Mouse (Mus musculus): Measurements from ENCODE around the gene Notch2. TPM values are rescaled to one million over a fixed set of nuclear protein-coding genes. Genes with fewer than 3 reads are reported as not detected.

Notch2 gene
- polyA plus RNA-seq, 1 experiment: 0.05 TPM

DNA sequence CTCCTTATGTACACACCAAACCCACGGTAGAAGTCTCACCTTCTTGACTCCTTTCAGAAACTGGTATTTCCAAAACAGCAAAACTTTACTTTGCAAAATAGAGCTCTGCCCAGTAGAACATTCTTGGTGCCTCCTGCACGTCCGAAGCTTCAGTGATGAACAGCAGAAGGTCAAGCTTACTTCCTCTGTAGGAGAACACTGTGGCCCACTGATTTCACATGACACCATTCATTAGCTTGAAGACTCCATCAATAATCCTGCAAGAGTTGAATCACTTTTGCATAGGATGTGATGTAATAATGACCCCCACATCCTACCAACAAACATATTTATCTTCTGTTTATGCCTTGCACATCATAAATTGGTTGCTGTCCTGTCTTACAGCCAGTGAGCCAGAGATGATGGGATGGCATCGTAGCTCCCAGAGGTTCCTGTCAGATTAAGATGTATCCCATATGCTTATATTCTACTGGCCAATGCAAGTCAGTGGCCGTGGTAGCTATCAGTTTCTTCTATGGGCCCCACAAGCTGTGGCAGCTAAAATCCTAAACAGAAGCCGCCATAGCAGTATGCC, 39.0 kb upstream of the Notch2 start:
- no peak overlapping the region for H3K4me3 ChIP-seq (replicated peaks)

DNA sequence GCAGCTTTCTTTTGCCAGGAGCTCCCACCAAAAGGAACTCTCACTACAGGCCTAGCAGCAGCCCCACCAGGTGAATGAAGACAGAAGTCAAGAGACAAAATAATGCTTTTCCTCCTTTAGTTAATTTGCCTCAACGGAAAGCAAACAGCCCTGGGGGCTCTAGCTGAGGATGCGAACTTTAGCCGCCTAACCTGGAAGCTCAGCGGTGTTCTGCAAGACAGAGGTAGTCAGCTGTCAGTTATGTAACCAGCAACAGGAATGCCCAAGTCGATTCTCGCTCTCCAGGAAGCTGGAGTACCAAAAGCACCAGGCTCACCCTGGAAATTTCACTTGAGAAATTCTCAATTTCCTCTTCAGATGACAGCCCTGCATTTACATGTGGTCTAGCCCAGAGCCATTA, 36.6 kb upstream of the Notch2 start:
- Histone ChIP-seq H3K27me3 (ENCODE audit: control insufficient read depth) (peaks cover 5% of the 10 kb centered on the region; the same call in 1 of the 2 replicates), H3K36me3 (ENCODE audit: control insufficient read depth) (no peaks in the 10 kb centered on the region), H3K9me3 (ENCODE audit: control insufficient read depth, low read length) (no peaks in the 10 kb centered on the region), H3K4me3 (replicated peaks) (no peak overlapping the region), H3K4me1 (ENCODE audit: control insufficient read depth) (peaks cover 5% of the 10 kb centered on the region; the same call in 1 of the 2 replicates)
- TF ChIP-seq TAL1 (IDR thresholded peaks at IDR 0.05; ENCODE audit: low read length) (no peak), GATA1 (IDR thresholded peaks at IDR 0.05; ENCODE audit: low read length) (no peak)

More for the DNA sequence above, 39.0 kb upstream of the Notch2 start:
- no peaks in the 10 kb centered on the region for H3K36me3 ChIP-seq (ENCODE audit: control insufficient read depth)
- TF ChIP-seq TAL1 (IDR thresholded peaks at IDR 0.05; ENCODE audit: low read length) (no peak), GATA1 (IDR thresholded peaks at IDR 0.05; ENCODE audit: low read length) (no peak)
- H3K9me3 ChIP-seq (ENCODE audit: control insufficient read depth, low read length): no peaks in the 10 kb centered on the region
- peaks cover 11% of the 10 kb centered on the region for H3K4me1 ChIP-seq (ENCODE audit: control insufficient read depth)
- peaks cover 5% of the 10 kb centered on the region; the same call in 1 of the 2 replicates for H3K27me3 ChIP-seq (ENCODE audit: control insufficient read depth)

GRCm38 (mm10) chr3:97978710-97979109, 34.6 kb upstream of the Notch2 start:
- no peak for TF ChIP-seq GATA1 (IDR thresholded peaks at IDR 0.05; ENCODE audit: low read length)
- no peak for TF ChIP-seq TAL1 (IDR thresholded peaks at IDR 0.05; ENCODE audit: low read length)
- Histone ChIP-seq H3K27me3 (ENCODE audit: control insufficient read depth) (no peaks in the 10 kb centered on the region), H3K36me3 (ENCODE audit: control insufficient read depth) (no peaks in the 10 kb centered on the region), H3K9me3 (ENCODE audit: control insufficient read depth, low read length) (no peaks in the 10 kb centered on the region), H3K4me1 (ENCODE audit: control insufficient read depth) (no peaks in the 10 kb centered on the region), H3K4me3 (replicated peaks) (no peak overlapping the region)

DNA sequence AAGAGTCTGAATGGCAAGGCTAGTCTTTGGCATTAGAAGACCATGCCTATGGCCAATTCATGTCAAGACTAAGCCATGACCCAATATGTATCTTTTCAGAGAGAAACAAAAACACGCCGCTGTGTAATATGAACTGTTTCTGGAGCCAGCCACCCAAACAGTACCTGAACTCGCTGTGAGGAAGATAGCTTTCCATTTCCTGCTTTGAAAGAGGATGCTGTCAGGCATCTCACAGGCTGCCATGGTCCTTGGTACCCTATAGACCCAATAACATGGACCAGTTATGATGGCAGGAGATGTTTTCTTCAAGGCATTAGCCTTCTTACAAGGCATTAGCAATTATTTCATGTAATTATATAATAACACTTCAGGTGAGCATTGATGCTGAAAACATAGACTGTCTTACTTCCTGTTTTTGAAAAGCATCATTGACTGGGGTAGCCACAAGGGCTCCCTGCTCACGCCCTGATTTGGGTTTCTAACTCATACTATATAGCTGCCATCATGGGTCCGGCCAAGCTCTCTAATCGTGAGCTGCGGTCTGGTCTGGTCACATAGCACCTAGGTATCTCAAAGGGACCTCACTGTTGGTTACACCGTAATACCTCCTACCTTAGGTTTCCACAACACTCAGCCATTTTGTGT, 32.5 kb upstream of the Notch2 start:
- Histone ChIP-seq H3K9me3 (ENCODE audit: control insufficient read depth, low read length) (no peaks in the 10 kb centered on the region), H3K36me3 (ENCODE audit: control insufficient read depth) (no peaks in the 10 kb centered on the region), H3K4me1 (ENCODE audit: control insufficient read depth) (no peaks in the 10 kb centered on the region; the same call in 1 of the 2 replicates), H3K4me3 (replicated peaks) (no peak overlapping the region), H3K27me3 (ENCODE audit: control insufficient read depth) (no peaks in the 10 kb centered on the region)
- TF ChIP-seq TAL1 (IDR thresholded peaks at IDR 0.05; ENCODE audit: low read length) (no peak), GATA1 (IDR thresholded peaks at IDR 0.05; ENCODE audit: low read length) (no peak)

GRCm38 (mm10) chr3:97981376-97981906, 31.9 kb upstream of the Notch2 start:
- H3K27me3 ChIP-seq (ENCODE audit: control insufficient read depth): no peaks in the 10 kb centered on the region
- no peak overlapping the region for H3K4me3 ChIP-seq (replicated peaks)
- no peaks in the 10 kb centered on the region; the same call in 1 of the 2 replicates for H3K4me1 ChIP-seq (ENCODE audit: control insufficient read depth)
- no peaks in the 10 kb centered on the region for H3K36me3 ChIP-seq (ENCODE audit: control insufficient read depth)
- no peaks in the 10 kb centered on the region for H3K9me3 ChIP-seq (ENCODE audit: control insufficient read depth, low read length)
- TF ChIP-seq GATA1 (IDR thresholded peaks at IDR 0.05; ENCODE audit: low read length) (no peak), TAL1 (IDR thresholded peaks at IDR 0.05; ENCODE audit: low read length) (no peak)

DNA sequence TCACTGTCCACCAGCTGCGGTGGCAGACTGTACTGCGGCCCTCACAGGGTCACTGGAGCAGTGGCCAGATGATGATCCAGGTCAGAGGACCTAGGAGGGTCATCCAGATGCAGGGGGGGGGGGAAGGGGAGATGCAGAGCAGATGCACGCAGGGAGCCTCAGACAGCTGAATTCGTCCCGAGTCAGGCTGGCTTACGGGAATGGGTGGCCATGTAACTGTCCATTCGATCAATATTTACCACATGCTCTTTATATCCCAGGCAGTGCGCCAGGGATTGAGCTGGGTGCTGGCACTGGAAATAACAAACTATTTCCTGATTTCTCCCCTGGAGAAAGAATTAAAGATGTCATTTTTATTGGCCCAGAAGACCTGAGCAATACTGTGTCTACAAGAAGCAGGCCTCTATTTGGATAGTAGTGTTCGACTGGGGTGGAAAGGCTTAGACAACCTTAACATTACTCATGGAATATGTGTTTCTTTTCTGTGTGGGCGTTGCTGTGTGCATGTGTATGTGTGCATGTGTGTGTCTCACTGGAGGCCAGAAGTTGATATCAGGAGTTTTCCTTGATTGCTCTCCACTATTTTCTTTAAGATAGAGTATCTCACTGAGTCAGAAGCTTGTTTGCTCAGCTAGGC, 28.3 kb upstream of the Notch2 start:
- TF ChIP-seq TAL1 (IDR thresholded peaks at IDR 0.05; ENCODE audit: low read length) (no peak), GATA1 (IDR thresholded peaks at IDR 0.05; ENCODE audit: low read length) (no peak)
- no peak overlapping the region for H3K4me3 ChIP-seq (replicated peaks)
- no peaks in the 10 kb centered on the region for H3K36me3 ChIP-seq (ENCODE audit: control insufficient read depth)
- no peaks in the 10 kb centered on the region for H3K9me3 ChIP-seq (ENCODE audit: control insufficient read depth, low read length)
- H3K27me3 ChIP-seq (ENCODE audit: control insufficient read depth): no peaks in the 10 kb centered on the region
- H3K4me1 ChIP-seq (ENCODE audit: control insufficient read depth): peaks cover 3% of the 10 kb centered on the region

- H3K27me3 ChIP-seq (ENCODE audit: control insufficient read depth): no peaks in the 10 kb centered on the region
- TF ChIP-seq TAL1 (IDR thresholded peaks at IDR 0.05; ENCODE audit: low read length) (no peak), GATA1 (IDR thresholded peaks at IDR 0.05; ENCODE audit: low read length) (no peak)
- no peak overlapping the region for H3K4me3 ChIP-seq (replicated peaks)
- H3K9me3 ChIP-seq (ENCODE audit: control insufficient read depth, low read length): no peaks in the 10 kb centered on the region
- peaks cover 3% of the 10 kb centered on the region for H3K4me1 ChIP-seq (ENCODE audit: control insufficient read depth)
- H3K36me3 ChIP-seq (ENCODE audit: control insufficient read depth): no peaks in the 10 kb centered on the region
Observed at GRCm38 (mm10) chr3:97985691-97986090, 27.6 kb upstream of the Notch2 start.

DNA sequence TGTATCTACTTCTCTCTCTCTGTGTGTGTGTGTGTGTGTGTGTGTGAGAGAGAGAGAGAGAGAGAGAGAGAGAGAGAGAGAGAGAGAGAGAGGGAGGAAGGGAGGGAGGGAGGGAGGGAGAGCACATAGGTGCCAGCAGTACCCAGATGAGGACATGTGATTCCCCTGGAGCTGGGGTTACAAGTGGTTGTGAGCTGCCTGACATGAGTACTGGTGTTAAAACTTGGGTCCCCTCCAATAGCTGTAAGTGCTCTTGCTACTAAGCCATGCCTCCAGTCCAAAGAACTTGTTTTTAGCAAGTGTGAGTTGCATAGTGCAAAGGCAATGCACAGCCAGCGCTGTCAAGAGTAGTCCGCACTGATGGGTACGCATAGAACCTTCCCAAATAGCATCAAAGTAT, 26.2 kb upstream of the Notch2 start:
- Histone ChIP-seq H3K9me3 (ENCODE audit: control insufficient read depth, low read length) (no peaks in the 10 kb centered on the region), H3K4me3 (replicated peaks) (no peak overlapping the region), H3K36me3 (ENCODE audit: control insufficient read depth) (no peaks in the 10 kb centered on the region), H3K27me3 (ENCODE audit: control insufficient read depth) (no peaks in the 10 kb centered on the region), H3K4me1 (ENCODE audit: control insufficient read depth) (peaks cover 3% of the 10 kb centered on the region)
- TF ChIP-seq GATA1 (IDR thresholded peaks at IDR 0.05; ENCODE audit: low read length) (no peak), TAL1 (IDR thresholded peaks at IDR 0.05; ENCODE audit: low read length) (no peak)

GRCm38 (mm10) chr3:97988756-97989155, 24.6 kb upstream of the Notch2 start:
- Histone ChIP-seq H3K4me3 (replicated peaks) (no peak overlapping the region), H3K27me3 (ENCODE audit: control insufficient read depth) (no peaks in the 10 kb centered on the region), H3K4me1 (ENCODE audit: control insufficient read depth) (peaks cover 3% of the 10 kb centered on the region), H3K9me3 (ENCODE audit: control insufficient read depth, low read length) (no peaks in the 10 kb centered on the region), H3K36me3 (ENCODE audit: control insufficient read depth) (no peaks in the 10 kb centered on the region)
- TF ChIP-seq TAL1 (IDR thresholded peaks at IDR 0.05; ENCODE audit: low read length) (no peak), GATA1 (IDR thresholded peaks at IDR 0.05; ENCODE audit: low read length) (no peak)

All from erythroblast, embryonic 14.5 days (primary cell).